Mouse (Mus musculus) heart, postnatal 14 days (tissue): ENCODE data around the gene Det1. TPM values are rescaled to one million over a fixed set of nuclear protein-coding genes. Genes with fewer than 3 reads are reported as not detected.

Source experiments
- DNase-seq, 2 experiments: peaks; one replicate each; pipeline ENCODE4 v3.0.0; 2021 to 2022
- intact Hi-C: fragments of 180-260 bp; cut with DNase I; formaldehyde crosslinking; loops from one replicate; pipeline ENCODE4 v1.15.1; 2025
- total RNA-seq, 2 experiments: library from RNA; stranded (reverse); gene quantifications; 2 replicates each; pipeline ENCODE4 v1.2.3; 2021

Gene Det1
- total RNA-seq, 2 experiments from 2014 or later: 8.6 to 9.9 TPM

GRCm38 (mm10) chr7:78863796-78864445, 16.9 kb upstream of the Det1 start:
- no peak for DNase-seq
- intact Hi-C loops: no loop called here

- intact Hi-C loops: no loop called here
- no peak for DNase-seq
These were observed 8.1 kb upstream of the Det1 start for GRCm38 (mm10) chr7:78855044-78855655.

- DNase-seq: no peak
- intact Hi-C loops: no loop called here
These were observed 7.0 kb upstream of the Det1 start for GRCm38 (mm10) chr7:78854051-78854450.

GRCm38 (mm10) chr7:78846066-78846716, 872 bp downstream of the Det1 start:
- intact Hi-C loops: loop anchor here (2.0 kb wide), 2 partner anchors 41 to 53 kb away; no protein-coding TSS in a partner anchor
- DNase-seq: no peak

- intact Hi-C loops: no loop called here
- no peak for DNase-seq
These were observed 5.5 kb downstream of the Det1 start for GRCm38 (mm10) chr7:78841601-78842000.

GRCm38 (mm10) chr7:78837250-78837649, 9.8 kb downstream of the Det1 start:
- intact Hi-C loops: no loop called here
- DNase-seq: no peak

- intact Hi-C loops: no loop called here
- DNase-seq: no peak
These were observed 11.4 kb downstream of the Det1 start for GRCm38 (mm10) chr7:78835656-78836055.

- no peak for DNase-seq
- intact Hi-C loops: no loop called here
These were observed 19.2 kb downstream of the Det1 start for GRCm38 (mm10) chr7:78827749-78828362.

GRCm38 (mm10) chr7:78826682-78827385, 20.2 kb downstream of the Det1 start:
- intact Hi-C loops: no loop called here
- no peak for DNase-seq

GRCm38 (mm10) chr7:78818336-78818735, 28.7 kb downstream of the Det1 start:
- intact Hi-C loops: no loop called here
- no peak for DNase-seq

GRCm38 (mm10) chr7:78814766-78815165, 32.3 kb downstream of the Det1 start:
- intact Hi-C loops: no loop called here
- DNase-seq: no peak

- intact Hi-C loops: no loop called here
- DNase-seq: no peak
These were observed 33.3 kb downstream of the Det1 start for GRCm38 (mm10) chr7:78813791-78814190.

- intact Hi-C loops: no loop called here
These were observed 39.9 kb downstream of the Det1 start for GRCm38 (mm10) chr7:78807192-78807591.

GRCm38 (mm10) chr7:78803841-78804240, 43.2 kb downstream of the Det1 start:
- DNase-seq: no peak
- intact Hi-C loops: no loop called here

More at GRCm38 (mm10) chr7:78807192-78807591, 39.9 kb downstream of the Det1 start:
- DNase-seq: no peak

GRCm38 (mm10) chr7:78799730-78800496, 47.1 kb downstream of the Det1 start:
- DNase-seq: no peak
- intact Hi-C loops: loop anchor here (1.0 to 10.0 kb wide), 2 partner anchors 16 to 285 kb away; no protein-coding TSS in a partner anchor

GRCm38 (mm10) chr7:78797843-78798455, 49.1 kb downstream of the Det1 start:
- DNase-seq: peak in 1 of 2 experiments; percentile 42
- intact Hi-C loops: loop anchor here (10.0 kb wide), 1 partner anchor 287 kb away; no protein-coding TSS in a partner anchor

- no peak for DNase-seq
- intact Hi-C loops: loop anchor here (10.0 kb wide), 1 partner anchor 288 kb away; no protein-coding TSS in a partner anchor
These were observed 50.4 kb downstream of the Det1 start for GRCm38 (mm10) chr7:78796624-78797023.

- intact Hi-C loops: loop anchor here (10.0 kb wide), 1 partner anchor 290 kb away; no protein-coding TSS in a partner anchor
- no peak for DNase-seq
These were observed 52.4 kb downstream of the Det1 start for GRCm38 (mm10) chr7:78794571-78795092.
